Mouse (Mus musculus) brain, embryonic 14.5 days (tissue): ENCODE measurements around the gene Skor1. TPM values are rescaled to one million over a fixed set of nuclear protein-coding genes. Genes with fewer than 3 reads are reported as not detected.

ENCODE experiments used
- DNase-seq: peaks from one replicate; pipeline ENCODE4 v3.0.0-alpha.2; 2011; ENCODE audit warnings: low read depth
- CTCF ChIP-seq: fragments of 200-500 bp; IDR thresholded peaks from 2 replicates; pipeline ENCODE4 v1.5.1; 2012; ENCODE audit warnings: inconsistent platforms, mild to moderate bottlenecking, moderate library complexity, borderline replicate concordance; ENCODE audit not compliant: insufficient read depth, insufficient read length; ENCODE audit errors: extremely low read depth
- POLR2A ChIP-seq: fragments of 200-500 bp; IDR thresholded peaks from 2 replicates; pipeline ENCODE4 v1.6.1; 2012; ENCODE audit warnings: mild to moderate bottlenecking, inconsistent platforms, borderline replicate concordance; ENCODE audit not compliant: poor library complexity, insufficient read depth, insufficient read length, severe bottlenecking; ENCODE audit errors: extremely low read depth
- polyA plus RNA-seq: library from polyadenylated mRNA; depleted of rRNA; stranded (reverse); fragments of >200 nt; gene quantifications from 2 replicates; pipeline ENCODE4 v1.2.3, GENCODE M21; 2012

Skor1 gene
- polyA plus RNA-seq, 1 experiment = 16.7 TPM

DNA sequence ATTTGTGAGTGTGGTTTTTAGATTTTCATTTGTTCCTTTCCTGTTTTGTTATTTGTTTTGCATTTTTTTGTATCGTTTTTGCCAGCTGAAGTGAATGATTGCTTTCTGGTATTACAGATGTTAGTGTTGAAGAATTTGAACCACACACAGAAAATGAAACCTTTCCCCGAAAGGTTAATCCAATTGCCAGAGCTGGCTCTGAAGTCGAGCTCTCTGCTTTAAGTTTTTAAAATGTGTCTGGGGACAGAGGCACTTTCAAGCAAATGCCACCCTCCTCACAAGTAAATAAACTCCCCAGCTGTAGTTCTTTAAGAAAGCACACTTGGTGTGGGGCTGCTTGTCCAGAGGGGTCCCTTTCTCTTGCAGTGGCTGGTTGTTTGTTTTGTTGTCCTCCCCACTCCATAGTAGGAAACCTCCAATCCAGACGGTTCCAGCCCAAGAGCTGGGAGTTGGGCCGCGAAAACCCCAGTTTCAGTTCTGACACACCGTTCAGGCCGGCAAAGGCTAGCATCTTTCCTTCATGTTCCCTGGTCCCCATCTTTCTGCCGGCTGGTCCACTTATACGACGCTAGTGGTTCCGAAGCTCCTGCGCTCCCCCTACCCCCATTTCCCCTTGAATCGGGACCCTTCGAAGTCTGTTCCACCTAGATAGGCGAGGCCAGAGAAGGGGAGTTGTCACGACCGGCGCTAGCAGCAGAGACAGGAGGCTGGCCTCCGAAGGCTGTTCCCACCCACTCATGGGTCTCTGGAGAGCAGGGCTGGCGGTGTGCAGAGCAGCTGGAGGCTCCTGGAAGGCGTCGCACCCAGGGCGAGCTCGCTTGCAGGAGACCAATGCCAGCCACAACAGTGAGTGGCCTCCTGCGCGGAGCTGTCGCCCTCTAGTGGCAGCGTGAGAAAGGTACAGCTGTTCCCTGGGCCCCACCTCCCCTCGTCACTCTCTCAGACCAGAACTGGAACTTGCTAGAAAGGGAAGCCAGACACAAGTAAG is 25.0 kb downstream of the Skor1 start:
- DNase-seq = peak; percentile 95
- TF ChIP-seq POLR2A (no peak), CTCF (peak; percentile 100)

DNA sequence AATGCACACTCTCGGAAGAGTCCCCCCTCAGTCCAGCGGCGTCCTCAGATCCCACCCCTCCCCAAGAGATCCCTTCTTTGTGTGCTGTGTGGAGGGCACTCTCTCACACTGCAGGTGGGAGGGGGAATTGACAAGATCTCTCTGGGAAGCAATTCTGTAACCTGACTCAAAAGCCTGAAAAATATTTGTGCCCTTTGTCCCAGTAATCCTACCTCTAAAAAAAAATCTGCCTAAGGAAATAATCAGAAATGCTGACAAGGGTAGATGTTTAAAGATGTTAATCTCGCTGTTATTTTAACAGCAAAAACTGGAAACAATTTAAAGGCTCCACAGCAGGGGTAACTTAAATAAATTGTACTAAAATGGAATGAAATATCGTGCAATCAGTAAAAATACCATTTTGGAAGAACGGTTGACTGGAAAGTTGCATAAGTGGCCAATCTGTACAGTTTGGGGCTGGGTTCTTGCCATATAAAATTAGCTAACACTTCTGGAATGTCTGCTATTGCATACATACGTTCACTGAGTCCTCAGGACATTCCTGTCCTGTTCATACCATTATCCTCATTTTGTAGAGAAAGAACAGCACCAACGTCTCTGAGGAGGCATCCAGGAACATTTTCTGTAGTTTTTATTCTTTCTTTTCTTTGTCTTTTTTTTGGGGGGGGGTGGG is 26.5 kb downstream of the Skor1 start:
- TF ChIP-seq POLR2A (no peak), CTCF (no peak)
- no peak for DNase-seq

DNA sequence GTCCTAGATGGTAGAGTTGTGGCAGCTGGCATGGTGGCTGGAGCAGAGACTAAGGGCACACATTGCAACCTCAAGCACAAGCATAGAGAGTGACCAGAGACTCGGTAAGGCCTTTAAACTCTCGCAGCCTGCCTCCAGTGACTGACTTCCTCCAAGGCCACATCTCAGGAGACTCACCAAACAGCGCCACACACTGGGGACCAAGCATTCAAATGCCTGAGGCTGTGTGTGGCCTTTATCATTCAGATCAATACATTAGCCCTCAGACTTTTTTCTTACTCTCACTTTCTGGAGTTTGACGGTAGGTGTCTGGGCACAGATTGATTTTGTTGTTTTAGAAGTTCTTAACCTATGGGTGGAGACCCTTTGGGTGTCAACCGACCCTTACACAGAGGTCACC is 30.4 kb downstream of the Skor1 start:
- no peak for DNase-seq
- no peak for TF ChIP-seq CTCF

DNA sequence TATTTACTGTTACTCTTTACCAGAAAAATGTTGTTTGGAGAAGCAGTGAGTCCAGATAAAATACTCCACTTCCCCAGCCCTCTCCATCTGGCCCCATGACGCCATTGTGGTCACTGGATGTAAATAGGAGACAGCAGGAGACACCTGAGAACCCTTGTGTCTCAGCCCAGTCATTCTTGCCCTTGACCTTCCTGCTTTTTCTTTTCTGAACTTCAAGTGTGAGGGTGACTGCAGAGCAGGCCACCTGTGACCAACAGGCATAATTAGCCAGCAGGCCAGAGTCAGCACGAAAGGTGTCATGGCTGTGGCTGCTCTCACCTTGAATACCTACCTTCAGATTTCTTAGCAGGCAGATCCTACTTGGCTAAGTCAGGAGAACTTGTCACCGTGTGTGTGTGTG is 36.2 kb downstream of the Skor1 start:
- no peak for DNase-seq
- TF ChIP-seq CTCF = no peak
- no peak for TF ChIP-seq POLR2A

DNA sequence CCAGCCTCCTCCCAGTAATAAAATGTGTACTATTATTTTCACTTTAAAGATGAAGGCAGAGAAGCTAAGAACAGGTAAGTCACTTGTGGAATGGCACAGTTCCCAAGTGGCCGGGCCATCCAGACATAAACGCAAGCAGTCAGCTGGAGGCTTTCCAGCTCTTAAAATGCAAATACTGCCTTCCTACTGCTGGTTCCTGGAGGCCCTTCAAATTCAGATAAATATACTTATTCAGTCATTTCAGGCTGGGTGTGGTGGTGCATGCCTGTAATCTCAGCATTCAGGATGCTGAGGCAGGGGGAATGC is 39.0 kb downstream of the Skor1 start:
- DNase-seq = peak; percentile 69
- TF ChIP-seq CTCF = no peak
- TF ChIP-seq POLR2A = no peak

DNA sequence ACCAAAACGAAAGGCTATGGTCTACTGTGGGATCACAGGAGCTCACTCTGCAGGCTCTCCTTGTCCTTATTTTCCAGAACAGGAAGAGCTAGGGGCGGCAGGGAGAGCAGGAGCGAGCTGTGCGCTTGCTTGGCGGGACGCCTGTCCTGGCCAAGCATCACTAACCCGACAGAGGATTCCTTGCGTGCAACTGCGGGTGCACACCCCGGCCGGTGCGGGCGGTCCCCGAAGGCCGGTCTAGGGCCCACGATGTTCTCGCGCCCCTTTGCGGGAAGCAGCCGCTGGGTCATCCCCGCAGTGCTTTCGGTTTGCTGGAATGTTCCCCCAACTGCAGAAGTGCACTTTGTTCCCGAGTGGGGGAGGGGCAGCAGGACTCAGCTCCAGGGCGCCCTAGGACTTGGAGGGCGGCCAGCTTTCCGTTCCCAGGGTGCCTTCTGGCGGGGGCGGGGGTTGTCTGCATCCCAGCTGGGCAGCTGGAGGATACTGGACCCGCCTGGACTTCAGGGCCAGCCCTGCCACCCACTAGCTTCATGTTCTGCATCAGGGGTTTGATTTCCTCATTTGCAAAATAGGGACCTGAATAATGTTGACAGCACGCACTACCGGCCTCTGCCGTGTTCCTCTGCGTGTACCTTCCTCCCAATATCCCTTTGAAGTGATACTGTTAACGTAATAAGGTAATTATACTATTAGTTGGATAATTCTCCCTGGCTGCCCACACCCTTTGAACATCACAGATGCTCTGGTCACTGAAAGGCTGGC is 39.6 kb downstream of the Skor1 start:
- TF ChIP-seq POLR2A (no peak), CTCF (no peak)
- DNase-seq = peak; percentile 90

DNA sequence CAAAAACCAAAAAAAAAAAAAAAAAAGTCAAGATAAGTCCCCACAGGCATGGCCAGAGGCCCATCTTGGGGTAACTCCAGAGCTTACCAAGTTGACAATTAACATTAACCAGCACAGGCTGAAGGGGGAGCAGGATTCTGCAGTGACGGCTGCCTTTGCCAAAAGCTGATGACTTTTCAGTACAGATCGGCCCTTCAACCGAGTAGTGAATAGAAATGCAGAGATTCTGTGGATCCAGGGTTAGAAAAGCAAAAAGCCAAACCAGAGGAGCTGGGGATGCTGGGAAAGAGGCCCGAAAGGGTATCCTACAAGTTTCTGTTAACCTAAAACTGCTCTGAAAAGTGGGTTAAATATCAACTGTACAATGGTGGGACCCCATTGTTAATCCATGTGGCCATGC is 40.2 kb downstream of the Skor1 start:
- DNase-seq = peak; percentile 46
- TF ChIP-seq CTCF = no peak

DNA sequence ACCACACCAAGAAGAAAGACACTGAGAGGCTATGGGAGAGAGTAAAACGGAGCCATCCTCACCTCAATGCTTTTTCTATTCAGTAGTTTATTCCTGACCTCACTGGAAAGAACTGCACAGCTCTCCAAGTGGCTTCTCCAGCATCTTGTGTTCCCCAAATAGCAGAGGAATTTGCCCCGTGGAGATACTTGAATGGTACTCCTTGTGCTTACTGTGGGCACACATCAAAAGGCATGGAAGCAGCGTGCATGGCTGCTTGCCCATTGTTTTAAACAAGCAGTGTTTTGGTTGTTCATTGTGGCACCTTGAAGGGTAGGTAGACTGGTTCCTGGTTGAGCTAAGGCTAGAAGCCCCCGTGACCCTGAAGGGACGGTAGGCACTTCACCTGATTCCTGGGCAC is 48.1 kb downstream of the Skor1 start:
- no peak for TF ChIP-seq POLR2A
- TF ChIP-seq CTCF = no peak
- no peak for DNase-seq

DNA sequence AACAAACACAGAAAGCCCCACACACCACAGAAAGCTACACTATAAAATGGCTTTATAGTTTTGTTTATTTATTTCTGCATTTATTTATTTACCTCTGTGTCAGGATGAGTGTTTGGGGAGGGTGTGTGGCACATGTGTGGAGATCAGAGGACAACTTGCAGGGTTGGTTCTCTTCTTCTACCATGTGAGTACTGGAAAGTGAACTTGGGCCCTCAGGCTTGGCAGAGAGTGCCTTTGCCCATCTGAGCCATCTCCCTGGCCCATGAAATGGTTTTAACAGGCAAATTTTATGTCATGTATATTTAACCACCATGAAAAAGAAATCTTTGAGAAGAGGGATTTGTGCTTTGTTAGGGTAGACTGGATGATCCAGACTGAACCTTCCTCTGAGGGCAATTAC is 48.9 kb downstream of the Skor1 start:
- no peak for TF ChIP-seq POLR2A
- no peak for TF ChIP-seq CTCF
- no peak for DNase-seq

DNA sequence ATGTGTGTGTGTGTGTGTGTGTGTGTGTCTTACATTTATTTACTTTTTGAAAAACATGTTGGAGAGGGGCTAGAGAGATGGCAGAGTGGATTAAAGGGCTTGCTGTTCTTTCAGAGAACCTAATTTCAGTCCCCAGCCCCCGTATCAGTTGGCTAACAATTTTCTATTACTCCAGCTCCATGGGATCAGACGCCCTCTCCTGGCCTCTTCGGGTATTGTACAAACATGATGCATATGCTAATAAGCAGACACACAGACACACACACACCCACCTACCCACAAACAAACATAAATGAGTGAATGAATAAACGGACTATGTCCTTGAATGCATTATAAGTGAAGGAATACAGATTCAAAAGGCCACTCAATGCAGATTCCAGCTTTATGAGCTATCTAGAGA is 49.4 kb downstream of the Skor1 start:
- DNase-seq = no peak
- TF ChIP-seq CTCF = no peak
- no peak for TF ChIP-seq POLR2A

DNA sequence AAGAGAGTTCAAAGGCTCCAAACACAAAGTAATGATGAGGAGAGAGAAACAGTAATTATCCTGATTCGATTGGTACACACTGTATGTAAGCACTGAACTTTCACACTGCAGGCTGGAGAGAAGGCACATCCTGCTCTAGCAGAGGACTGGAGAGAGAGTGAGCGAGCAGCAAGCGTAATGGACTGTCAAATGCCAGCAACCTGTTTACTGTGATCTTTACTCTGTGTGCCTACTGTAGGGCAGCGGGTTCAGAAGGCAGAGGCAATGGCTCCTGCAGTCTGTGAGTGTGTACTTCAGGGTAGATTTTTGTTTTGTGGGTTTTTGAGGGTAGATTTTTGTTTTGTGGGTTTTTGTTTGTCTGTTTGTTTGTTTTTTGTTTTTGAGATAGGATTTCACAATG is 49.9 kb downstream of the Skor1 start:
- TF ChIP-seq CTCF (no peak), POLR2A (no peak)
- DNase-seq = no peak
